Mouse (Mus musculus): ENCODE results near the gene Cox5b.

Cox5b gene

GRCm38 (mm10) chr1:36690671-36691235 lies 496 bp upstream of the Cox5b start:
- no peak for DNase-seq (ENCODE audit: low spot score in 2 of 2)

DNA sequence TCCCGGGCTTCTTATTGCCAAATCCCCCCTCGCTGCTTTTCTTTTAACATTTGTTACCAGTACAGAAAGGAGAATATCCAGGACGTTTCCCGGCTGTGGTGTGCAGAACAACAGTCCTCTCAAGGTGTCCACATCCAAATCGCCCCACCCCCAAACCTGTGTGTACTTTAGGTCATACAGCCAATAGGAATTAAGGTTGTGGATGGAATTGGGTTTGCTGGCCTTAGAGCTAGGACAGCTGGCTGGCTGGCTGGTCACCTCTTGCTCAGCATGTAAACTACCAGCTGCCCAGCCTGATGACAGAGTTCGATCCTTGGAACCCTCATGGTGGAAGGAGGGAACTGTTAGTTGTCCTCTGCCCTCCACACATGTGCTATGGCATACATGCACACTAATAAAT lies 3.6 kb downstream of the Cox5b start:
- DNase-seq (ENCODE audit: low spot score in 2 of 2): no peak

DNA sequence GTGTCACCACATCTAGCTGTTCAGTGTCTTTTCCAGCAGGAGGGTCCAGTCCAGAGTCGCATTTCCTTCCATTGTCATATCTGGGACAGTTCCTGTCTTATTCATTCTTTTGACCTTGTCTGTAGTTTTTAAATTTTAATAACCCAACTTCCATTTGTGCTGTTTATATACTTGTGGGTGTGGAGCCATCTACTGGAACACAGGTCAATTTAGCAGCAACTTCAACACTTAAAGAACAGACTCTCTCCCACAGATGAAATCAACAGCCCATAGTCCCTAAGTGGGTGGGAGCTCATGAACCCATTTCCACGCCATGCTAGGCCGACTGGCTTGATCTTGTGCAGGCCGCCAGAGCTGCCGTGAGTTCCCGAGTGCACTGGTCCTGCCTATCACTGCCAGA lies 5.2 kb downstream of the Cox5b start:
- no peak for DNase-seq (ENCODE audit: low spot score in 2 of 2)

GRCm38 (mm10) chr1:36697030-36697429 lies 5.8 kb downstream of the Cox5b start:
- no peak for DNase-seq (ENCODE audit: low spot score in 2 of 2)

DNA sequence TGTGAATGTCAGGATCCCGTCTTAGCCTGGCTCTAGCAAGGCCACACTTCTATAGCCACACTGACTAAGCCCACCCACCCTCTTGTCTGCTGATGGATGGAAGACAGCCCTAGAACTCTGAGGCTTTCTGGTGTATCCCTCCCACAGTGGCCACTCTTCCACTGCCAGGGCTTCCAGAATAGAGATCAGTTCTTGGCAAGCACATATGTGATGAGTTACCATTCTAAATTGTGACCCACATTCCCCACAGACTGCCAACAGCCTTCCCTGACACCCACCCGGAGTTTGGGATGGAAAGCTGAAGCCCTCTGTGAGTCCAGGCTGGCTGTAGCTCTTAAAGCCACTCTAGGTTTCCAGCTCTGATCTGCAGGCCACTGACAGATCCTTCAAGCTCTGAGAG lies 15.9 kb downstream of the Cox5b start:
- no peak for DNase-seq (ENCODE audit: low spot score in 2 of 2)

DNA sequence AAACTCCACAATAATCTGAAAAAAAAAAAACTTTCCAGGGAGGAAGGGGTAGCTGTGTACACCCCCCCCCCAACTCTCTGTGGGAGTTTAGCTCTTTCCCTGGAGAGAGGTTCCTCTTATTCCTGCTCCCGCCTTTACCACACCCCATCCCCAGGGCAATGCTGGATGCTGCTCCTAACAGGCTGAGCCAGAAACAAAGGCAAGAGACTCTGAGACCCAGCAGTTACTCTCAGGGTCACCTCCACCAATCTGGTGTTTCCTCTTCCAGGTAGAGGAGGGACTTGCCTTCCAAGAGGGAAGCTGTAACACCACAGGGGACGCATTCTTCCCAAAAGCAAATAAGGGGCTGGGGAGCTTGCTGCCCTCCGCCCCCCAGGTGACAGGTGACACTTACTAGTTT lies 16.5 kb downstream of the Cox5b start:
- no peak for DNase-seq (ENCODE audit: low spot score in 2 of 2)

- no peak for DNase-seq (ENCODE audit: low spot score in 2 of 2)
Measured at GRCm38 (mm10) chr1:36708626-36709025, 17.4 kb downstream of the Cox5b start.

DNA sequence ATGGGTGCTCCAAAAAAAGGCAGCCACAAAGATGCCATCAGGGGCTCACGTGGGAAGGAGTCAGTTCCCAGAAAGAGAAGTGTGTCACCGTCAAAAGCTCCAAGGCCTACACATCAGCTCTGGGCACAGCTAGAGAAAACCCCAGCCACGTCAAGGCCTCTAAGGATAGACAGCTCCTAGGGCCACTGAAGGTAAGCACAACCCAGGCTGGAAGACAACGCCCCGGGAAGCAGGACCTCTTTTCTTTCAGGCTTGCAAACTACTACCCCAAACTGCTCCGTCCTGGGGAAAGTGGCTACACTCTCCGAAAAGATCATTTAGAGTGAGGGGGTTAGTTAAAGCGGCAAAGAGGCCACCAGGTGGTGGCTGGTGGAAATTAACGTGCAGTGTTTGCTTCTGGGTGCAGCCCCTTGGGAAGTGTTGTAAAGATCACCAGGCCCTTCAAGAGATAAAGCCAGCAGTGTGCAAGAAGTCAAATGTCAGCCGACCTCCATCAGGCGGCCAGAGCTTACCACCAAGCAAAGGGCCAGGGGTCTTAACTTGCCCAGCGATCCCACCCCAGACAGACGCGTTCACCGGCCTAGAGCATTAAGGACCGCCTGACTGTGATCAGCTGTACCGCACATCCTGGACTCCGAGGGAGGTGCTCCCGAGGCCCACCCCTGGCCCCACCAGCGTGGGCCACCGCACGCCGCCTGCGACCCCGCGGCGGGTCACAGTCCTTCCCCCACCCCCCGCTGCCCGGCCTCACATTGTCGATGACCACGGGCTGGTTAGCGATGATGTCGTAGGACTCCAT lies 18.0 kb downstream of the Cox5b start:
- no peak for DNase-seq (ENCODE audit: low spot score in 2 of 2)

- peak; percentile 97 for DNase-seq (ENCODE audit: low spot score in 2 of 2)
Measured at GRCm38 (mm10) chr1:36709854-36710280, 18.6 kb downstream of the Cox5b start, which contains the start of gene 4933424G06Rik. Gene 4933424G06Rik, plus strand, starts transcription at chr1:36710149.

DNA sequence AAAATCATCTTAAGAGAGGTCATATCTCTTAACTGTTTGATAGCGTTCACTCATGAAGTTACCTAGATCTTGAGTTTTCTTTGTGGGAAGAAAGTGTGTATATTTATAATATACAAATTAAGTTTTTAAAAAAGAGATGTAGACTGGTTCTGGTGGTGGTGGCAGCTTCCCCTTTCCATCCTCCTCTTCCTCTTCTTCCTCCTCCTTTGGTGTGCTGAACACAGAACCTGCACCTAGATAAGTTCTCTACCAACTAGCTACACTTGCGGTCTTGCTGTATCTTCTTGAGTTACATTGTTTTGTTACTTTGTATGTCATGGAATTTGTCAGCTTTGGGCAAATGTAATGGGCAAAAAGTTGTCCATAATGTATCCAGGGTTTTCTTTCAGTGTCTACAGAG lies 19.9 kb downstream of the Cox5b start:
- DNase-seq (ENCODE audit: low spot score in 2 of 2): no peak

GRCm38 (mm10) chr1:36714311-36714710 lies 23.1 kb downstream of the Cox5b start, which contains the start of gene Actr1b:
Gene Actr1b, minus strand, starts transcription at chr1:36714422.
- DNase-seq (ENCODE audit: low spot score in 2 of 2): no peak

DNA sequence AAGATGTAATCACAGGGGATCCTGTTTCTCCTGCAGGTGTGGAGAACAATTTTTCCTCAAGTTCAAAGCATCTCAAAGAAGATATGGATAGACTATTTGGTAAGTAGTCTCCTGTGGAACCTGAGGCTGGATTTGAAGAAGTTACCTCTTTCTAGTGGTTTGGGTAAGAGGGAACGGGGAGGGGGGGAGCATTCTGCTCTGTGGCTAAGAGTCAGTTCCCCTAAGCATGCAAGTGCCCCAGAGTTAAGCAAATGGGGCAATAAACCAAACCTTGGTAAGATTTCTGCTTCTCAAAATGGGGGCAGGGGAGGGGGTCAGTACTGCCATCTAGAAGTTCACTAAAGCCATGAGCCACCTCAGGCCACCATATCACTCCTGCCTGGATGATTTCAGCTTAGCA lies 27.5 kb downstream of the Cox5b start:
- DNase-seq (ENCODE audit: low spot score in 2 of 2): no peak

DNA sequence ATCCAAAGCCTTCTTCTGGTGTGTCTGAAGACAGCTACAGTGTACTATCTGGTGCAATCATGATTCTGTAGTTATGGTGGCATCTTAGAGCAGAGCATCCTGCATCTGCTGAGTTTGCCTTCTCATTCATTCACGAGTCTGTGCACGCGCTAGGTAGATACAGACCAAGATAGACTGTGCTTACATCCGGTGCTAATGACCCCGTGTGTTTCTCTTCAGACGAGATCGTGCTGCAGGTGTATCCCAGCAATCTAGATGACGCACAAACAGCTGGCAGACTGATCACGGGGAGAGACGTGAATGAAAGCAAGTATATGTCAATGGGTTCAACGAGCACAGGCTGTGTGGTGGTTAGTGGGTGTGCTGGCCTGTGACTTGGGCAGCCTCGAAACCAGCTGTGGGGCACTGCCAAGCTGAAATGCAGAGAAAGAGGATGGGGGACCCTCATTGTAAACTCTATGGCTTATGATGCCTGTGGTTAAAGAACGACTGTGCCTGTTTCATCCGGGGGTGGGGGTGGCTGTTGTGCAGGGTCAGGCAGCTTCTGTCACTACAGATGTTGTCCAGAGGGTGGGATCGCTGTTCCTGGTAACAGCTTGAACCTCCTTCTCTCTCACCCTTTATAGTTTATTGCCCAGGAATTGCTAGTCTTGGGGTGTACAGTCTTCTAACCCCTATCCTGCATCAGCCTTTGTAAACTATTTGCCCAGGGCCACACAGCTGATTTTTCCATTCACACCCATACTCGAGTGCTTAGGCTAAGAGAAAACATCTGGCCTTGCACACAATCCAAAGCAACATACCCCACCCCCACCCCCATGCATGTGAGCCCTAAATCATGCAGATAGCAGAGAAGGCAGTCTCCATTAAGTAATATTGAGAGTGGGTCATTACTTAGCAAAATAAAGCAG lies 32.2 kb downstream of the Cox5b start:
- DNase-seq (ENCODE audit: low spot score in 2 of 2): no peak

DNA sequence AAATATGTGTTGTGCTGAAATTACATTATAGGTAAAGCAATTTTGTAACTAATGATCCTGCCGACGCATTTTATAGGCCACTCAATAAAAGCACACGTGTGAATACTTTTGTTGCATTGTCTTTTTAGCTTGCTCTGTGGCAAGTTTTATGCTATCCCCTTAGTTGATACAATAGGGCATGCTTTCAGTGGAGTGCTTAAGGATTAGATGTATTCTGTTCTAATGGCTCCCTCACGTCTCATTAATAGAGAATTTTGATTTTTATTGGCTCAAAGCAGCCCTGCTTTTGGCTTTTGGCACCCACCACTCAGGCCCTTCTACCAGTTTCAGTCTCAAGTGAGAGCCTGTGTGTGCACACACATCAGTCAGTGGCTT lies 32.8 kb downstream of the Cox5b start:
- no peak for DNase-seq (ENCODE audit: low spot score in 2 of 2)

DNA sequence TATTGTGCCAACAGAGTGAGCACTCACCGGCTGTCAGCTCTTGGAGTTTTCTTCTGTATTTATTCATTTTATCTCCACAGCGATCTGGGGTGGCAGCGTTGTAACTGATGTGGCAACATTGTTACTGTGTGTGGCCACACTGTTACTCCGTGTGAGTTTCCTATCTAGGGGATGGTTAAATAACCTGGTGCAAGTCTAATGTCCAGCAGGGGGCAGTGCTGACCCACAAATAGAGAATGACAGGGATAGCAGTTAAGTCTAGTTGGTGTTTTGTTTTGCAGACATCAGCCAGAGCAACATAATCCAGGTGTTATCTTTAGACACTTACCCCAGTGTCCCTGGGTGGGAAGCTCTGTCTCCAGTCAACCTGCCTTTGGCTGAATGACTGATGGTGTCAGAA lies 46.1 kb downstream of the Cox5b start:
- peak; percentile 56 to 79 for DNase-seq (ENCODE audit: low spot score in 2 of 2)

GRCm38 (mm10) chr1:36739231-36739630 lies 48.0 kb downstream of the Cox5b start:
- no peak for DNase-seq (ENCODE audit: low spot score in 2 of 2)

- DNase-seq (ENCODE audit: low spot score in 2 of 2): no peak
Measured at GRCm38 (mm10) chr1:36743046-36743445, 51.8 kb downstream of the Cox5b start.

Data from frontal cortex, postnatal 14 days (tissue).